Mouse (Mus musculus) heart, embryonic 10.5 days (tissue): ENCODE data around the gene Tubb2b. TPM values are rescaled to one million over a fixed set of nuclear protein-coding genes. Genes with fewer than 3 reads are reported as not detected.

Source experiments
- polyA plus RNA-seq: library from polyadenylated mRNA; unstranded; fragments of >200 nt; fragmentation: Nextera tagmentation; extraction: Ambion mirVana; gene quantifications from 2 replicates; pipeline ENCODE4 v1.2.1, GENCODE M21; 2016

Gene Tubb2b
- polyA plus RNA-seq, 1 experiment from 2014 or later, result 18.8 TPM

Other genes with a start within 250 kb of the Tubb2b start
- not detected in 2 replicates for gene Serpinb6c, start 224.8 kb downstream of the Tubb2b start, polyA plus RNA-seq
- gene Nqo2, start 165.8 kb downstream of the Tubb2b start, polyA plus RNA-seq, result 30.3 and 31.4 TPM in 2 replicates
- 8.3 and 13.4 TPM in 2 replicates for gene Ripk1, start 128.1 kb downstream of the Tubb2b start, polyA plus RNA-seq
- gene Serpinb6a, start 127.7 kb downstream of the Tubb2b start, polyA plus RNA-seq, result 38.1 and 42.1 TPM in 2 replicates
- 41.5 and 45.1 TPM in 2 replicates for gene Bphl, start 92.9 kb downstream of the Tubb2b start, polyA plus RNA-seq
- 99.4 and 115 TPM in 2 replicates for gene Tubb2a, start 52.5 kb downstream of the Tubb2b start, polyA plus RNA-seq
- gene Psmg4, start 32.5 kb upstream of the Tubb2b start, polyA plus RNA-seq, result 66.6 and 70.3 TPM in 2 replicates
- 5.1 TPM in 2 replicates for gene Slc22a23, start 214.7 kb upstream of the Tubb2b start, polyA plus RNA-seq